Mouse (Mus musculus): Measurements from ENCODE around the gene Nek11. TPM values are rescaled to one million over a fixed set of nuclear protein-coding genes. Genes with fewer than 3 reads are reported as not detected.

The Nek11 gene
- polyA plus RNA-seq, 1 experiment from 2014 or later, result 5.3 TPM

GRCm38 (mm10) chr9:105301396-105301795 is 93.9 kb downstream of the Nek11 start:
- no peak for ATAC-seq
- Histone ChIP-seq H3K4me1 (ENCODE audit: control insufficient read depth, insufficient read depth, low read length) (peaks cover 4% of the 10 kb centered on the region), H3K9ac (ENCODE audit: low read depth, low read length) (no peak overlapping the region), H3K4me3 (ENCODE audit: low read depth, low read length) (no peak overlapping the region), H3K36me3 (ENCODE audit: control insufficient read depth, insufficient read depth, low read length) (no peaks in the 10 kb centered on the region), H3K9me3 (replicated peaks; ENCODE audit: control insufficient read depth, low read length, poor library complexity, severe bottlenecking) (no peaks in the 10 kb centered on the region), H3K27ac (ENCODE audit: low read length) (no peak overlapping the region), H3K27me3 (ENCODE audit: control insufficient read depth, insufficient read depth, low read depth, low read length) (no peaks in the 10 kb centered on the region), H3K4me2 (ENCODE audit: low read length) (no peak overlapping the region)
- 72% methylated on average over 1 of the region's 1 CpGs for WGBS

- ATAC-seq, result no peak
- H3K4me1 ChIP-seq (ENCODE audit: control insufficient read depth, insufficient read depth, low read length), result peaks cover 4% of the 10 kb centered on the region
- H3K27ac ChIP-seq (ENCODE audit: low read length), result no peak overlapping the region
- H3K27me3 ChIP-seq (ENCODE audit: control insufficient read depth, insufficient read depth, low read depth, low read length), result no peaks in the 10 kb centered on the region
- 68% methylated on average over 2 of the region's 2 CpGs for WGBS
- no peak overlapping the region for H3K4me3 ChIP-seq (ENCODE audit: low read depth, low read length)
- no peak overlapping the region for H3K4me2 ChIP-seq (ENCODE audit: low read length)
- H3K9ac ChIP-seq (ENCODE audit: low read depth, low read length), result no peak overlapping the region
- no peaks in the 10 kb centered on the region for H3K36me3 ChIP-seq (ENCODE audit: control insufficient read depth, insufficient read depth, low read length)
- no peaks in the 10 kb centered on the region for H3K9me3 ChIP-seq (replicated peaks; ENCODE audit: control insufficient read depth, low read length, poor library complexity, severe bottlenecking)
Measured at GRCm38 (mm10) chr9:105300738-105301325, 94.5 kb downstream of the Nek11 start.

DNA sequence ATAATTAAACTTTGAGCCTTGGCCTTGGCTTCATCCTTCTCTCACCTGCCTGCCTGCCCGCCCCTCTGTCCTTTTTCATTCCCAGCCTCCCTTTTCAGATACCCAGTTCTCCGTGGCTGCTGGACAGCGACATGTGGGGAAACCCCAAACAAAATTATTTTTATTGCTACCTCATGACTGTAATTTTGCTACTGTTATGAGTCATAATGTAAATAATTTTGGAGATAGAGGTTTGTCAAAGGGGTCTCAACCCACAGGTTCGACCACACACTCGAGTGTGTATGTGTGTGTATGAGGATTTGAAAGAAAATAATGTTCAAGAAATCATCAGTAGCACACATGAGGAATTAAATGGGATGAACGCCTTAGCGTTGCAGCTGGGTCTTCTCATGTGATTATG is 110.7 kb downstream of the Nek11 start:
- Histone ChIP-seq H3K36me3 (ENCODE audit: control insufficient read depth, insufficient read depth, low read length) (no peaks in the 10 kb centered on the region), H3K27ac (ENCODE audit: low read length) (no peak overlapping the region), H3K27me3 (ENCODE audit: control insufficient read depth, insufficient read depth, low read depth, low read length) (no peaks in the 10 kb centered on the region), H3K9me3 (replicated peaks; ENCODE audit: control insufficient read depth, low read length, poor library complexity, severe bottlenecking) (no peaks in the 10 kb centered on the region), H3K4me2 (ENCODE audit: low read length) (no peak overlapping the region), H3K9ac (ENCODE audit: low read depth, low read length) (no peak overlapping the region), H3K4me1 (ENCODE audit: control insufficient read depth, insufficient read depth, low read length) (0 out of 2 replicates have a peak, but pooled peaks cover 2% of the 10 kb centered on the region), H3K4me3 (ENCODE audit: low read depth, low read length) (no peak overlapping the region)
- ATAC-seq, result no peak
- 34% methylated on average over 7 of the region's 7 CpGs for WGBS

GRCm38 (mm10) chr9:105282725-105283124 is 112.6 kb downstream of the Nek11 start:
- H3K4me2 ChIP-seq (ENCODE audit: low read length), result no peak overlapping the region
- no peak for ATAC-seq
- H3K36me3 ChIP-seq (ENCODE audit: control insufficient read depth, insufficient read depth, low read length), result no peaks in the 10 kb centered on the region
- no peaks in the 10 kb centered on the region for H3K4me1 ChIP-seq (ENCODE audit: control insufficient read depth, insufficient read depth, low read length)
- H3K9me3 ChIP-seq (replicated peaks; ENCODE audit: control insufficient read depth, low read length, poor library complexity, severe bottlenecking), result no peaks in the 10 kb centered on the region
- 27% methylated on average over 4 of the region's 4 CpGs for WGBS
- H3K27me3 ChIP-seq (ENCODE audit: control insufficient read depth, insufficient read depth, low read depth, low read length), result no peaks in the 10 kb centered on the region
- no peak overlapping the region for H3K27ac ChIP-seq (ENCODE audit: low read length)
- H3K9ac ChIP-seq (ENCODE audit: low read depth, low read length), result no peak overlapping the region
- no peak overlapping the region for H3K4me3 ChIP-seq (ENCODE audit: low read depth, low read length)

- no peak overlapping the region for H3K9ac ChIP-seq (ENCODE audit: low read depth, low read length)
- H3K36me3 ChIP-seq (ENCODE audit: control insufficient read depth, insufficient read depth, low read length), result no peaks in the 10 kb centered on the region
- H3K27me3 ChIP-seq (ENCODE audit: control insufficient read depth, insufficient read depth, low read depth, low read length), result no peaks in the 10 kb centered on the region
- no peak for ATAC-seq
- H3K27ac ChIP-seq (ENCODE audit: low read length), result no peak overlapping the region
- H3K4me2 ChIP-seq (ENCODE audit: low read length), result no peak overlapping the region
- H3K9me3 ChIP-seq (replicated peaks; ENCODE audit: control insufficient read depth, low read length, poor library complexity, severe bottlenecking), result no peaks in the 10 kb centered on the region
- WGBS, result 58% methylated on average over 3 of the region's 3 CpGs
- no peak overlapping the region for H3K4me3 ChIP-seq (ENCODE audit: low read depth, low read length)
- H3K4me1 ChIP-seq (ENCODE audit: control insufficient read depth, insufficient read depth, low read length), result peaks cover 17% of the 10 kb centered on the region
Measured at GRCm38 (mm10) chr9:105274925-105275324, 120.4 kb downstream of the Nek11 start.

DNA sequence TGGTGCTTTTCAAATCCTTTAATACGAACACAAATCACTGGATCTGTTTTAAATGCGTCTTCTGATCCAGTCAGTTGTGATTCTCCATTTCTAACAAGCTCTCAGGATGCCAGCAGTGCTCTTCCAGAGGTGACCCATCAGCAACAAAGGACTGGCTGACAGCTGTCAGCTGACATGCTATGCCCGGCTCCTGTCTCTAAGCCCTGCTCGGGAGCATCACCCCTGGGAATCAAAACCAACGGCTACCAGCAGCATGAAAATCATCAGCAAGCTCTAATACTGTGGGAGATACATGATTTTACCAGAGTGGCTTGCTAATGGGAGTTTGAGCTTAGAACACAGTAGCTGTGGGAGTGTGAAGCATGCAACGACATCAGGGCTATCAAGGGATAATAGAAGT is 121.0 kb downstream of the Nek11 start:
- Histone ChIP-seq H3K27me3 (ENCODE audit: control insufficient read depth, insufficient read depth, low read depth, low read length) (no peaks in the 10 kb centered on the region), H3K9me3 (replicated peaks; ENCODE audit: control insufficient read depth, low read length, poor library complexity, severe bottlenecking) (no peaks in the 10 kb centered on the region), H3K4me2 (ENCODE audit: low read length) (no peak overlapping the region), H3K36me3 (ENCODE audit: control insufficient read depth, insufficient read depth, low read length) (no peaks in the 10 kb centered on the region), H3K4me1 (ENCODE audit: control insufficient read depth, insufficient read depth, low read length) (peaks cover 17% of the 10 kb centered on the region), H3K9ac (ENCODE audit: low read depth, low read length) (no peak overlapping the region), H3K27ac (ENCODE audit: low read length) (peak overlapping the region; percentile 45), H3K4me3 (ENCODE audit: low read depth, low read length) (no peak overlapping the region)
- WGBS, result 15% methylated on average over 6 of the region's 6 CpGs
- ATAC-seq, result peak; percentile 64

DNA sequence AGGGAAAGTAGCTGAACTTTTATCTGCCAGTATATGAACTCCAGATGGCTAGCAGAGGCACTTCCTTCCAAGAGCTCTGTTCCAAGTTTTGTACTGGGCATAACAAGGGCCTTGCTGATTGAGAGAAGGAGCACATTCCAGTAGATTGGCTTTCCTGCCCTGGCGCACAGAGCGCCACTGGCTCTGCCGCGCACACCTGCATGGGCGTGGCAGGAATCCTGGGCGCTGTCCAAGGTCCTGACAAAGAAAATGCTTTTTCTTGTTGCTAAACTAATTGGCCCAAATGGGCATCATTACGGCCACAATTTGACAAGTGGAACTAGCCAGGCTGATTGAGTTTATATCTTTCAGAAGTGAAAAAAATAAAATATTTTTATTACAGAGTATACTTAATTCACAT is 123.1 kb downstream of the Nek11 start:
- H3K4me2 ChIP-seq (ENCODE audit: low read length), result no peak overlapping the region
- no peak overlapping the region for H3K4me3 ChIP-seq (ENCODE audit: low read depth, low read length)
- no peaks in the 10 kb centered on the region for H3K27me3 ChIP-seq (ENCODE audit: control insufficient read depth, insufficient read depth, low read depth, low read length)
- WGBS, result 16% methylated on average over 7 of the region's 7 CpGs
- no peak overlapping the region for H3K9ac ChIP-seq (ENCODE audit: low read depth, low read length)
- H3K27ac ChIP-seq (ENCODE audit: low read length), result no peak overlapping the region
- H3K9me3 ChIP-seq (replicated peaks; ENCODE audit: control insufficient read depth, low read length, poor library complexity, severe bottlenecking), result no peaks in the 10 kb centered on the region
- no peak for ATAC-seq
- no peaks in the 10 kb centered on the region for H3K36me3 ChIP-seq (ENCODE audit: control insufficient read depth, insufficient read depth, low read length)
- H3K4me1 ChIP-seq (ENCODE audit: control insufficient read depth, insufficient read depth, low read length), result peaks cover 17% of the 10 kb centered on the region

DNA sequence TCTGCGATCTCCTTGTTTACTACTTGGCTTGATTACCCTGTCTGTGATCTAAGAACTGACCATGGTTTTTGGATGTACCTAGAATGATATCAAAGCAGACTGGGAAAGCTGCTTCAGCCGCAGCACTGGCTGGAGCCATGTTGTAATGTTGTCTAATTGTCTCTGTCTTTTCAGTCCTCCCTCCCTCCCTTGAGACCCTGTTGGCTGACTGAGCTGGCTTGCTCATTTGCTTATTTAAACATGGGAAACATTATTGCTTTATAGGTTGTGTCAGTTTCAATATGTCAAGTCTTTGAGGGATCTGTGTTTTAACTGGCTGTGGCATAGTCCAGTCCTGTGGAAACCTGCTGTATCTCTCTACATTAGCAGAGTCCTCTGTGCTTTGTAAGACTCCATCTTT is 132.2 kb downstream of the Nek11 start:
- 69% methylated on average over 2 of the region's 2 CpGs for WGBS
- Histone ChIP-seq H3K9me3 (replicated peaks; ENCODE audit: control insufficient read depth, low read length, poor library complexity, severe bottlenecking) (no peaks in the 10 kb centered on the region), H3K27ac (ENCODE audit: low read length) (peak overlapping the region; percentile 40; the same call in 1 of the 2 replicates), H3K4me3 (ENCODE audit: low read depth, low read length) (no peak overlapping the region), H3K4me1 (ENCODE audit: control insufficient read depth, insufficient read depth, low read length) (peaks cover 7% of the 10 kb centered on the region; the same call in 1 of the 2 replicates), H3K9ac (ENCODE audit: low read depth, low read length) (no peak overlapping the region), H3K4me2 (ENCODE audit: low read length) (no peak overlapping the region), H3K27me3 (ENCODE audit: control insufficient read depth, insufficient read depth, low read depth, low read length) (no peaks in the 10 kb centered on the region), H3K36me3 (ENCODE audit: control insufficient read depth, insufficient read depth, low read length) (no peaks in the 10 kb centered on the region)
- no peak for ATAC-seq

GRCm38 (mm10) chr9:105257668-105258067 is 137.7 kb downstream of the Nek11 start:
- Histone ChIP-seq H3K27me3 (ENCODE audit: control insufficient read depth, insufficient read depth, low read depth, low read length) (no peaks in the 10 kb centered on the region), H3K9me3 (replicated peaks; ENCODE audit: control insufficient read depth, low read length, poor library complexity, severe bottlenecking) (no peaks in the 10 kb centered on the region), H3K9ac (ENCODE audit: low read depth, low read length) (no peak overlapping the region), H3K4me2 (ENCODE audit: low read length) (no peak overlapping the region), H3K4me3 (ENCODE audit: low read depth, low read length) (no peak overlapping the region), H3K4me1 (ENCODE audit: control insufficient read depth, insufficient read depth, low read length) (peaks cover 5% of the 10 kb centered on the region; the same call in 1 of the 2 replicates), H3K27ac (ENCODE audit: low read length) (no peak overlapping the region), H3K36me3 (ENCODE audit: control insufficient read depth, insufficient read depth, low read length) (no peaks in the 10 kb centered on the region)
- no peak for ATAC-seq
- 57% methylated on average over 10 of the region's 10 CpGs for WGBS
